Mouse (Mus musculus) myocyte (in vitro differentiated cells): ENCODE results near the gene B3gnt5.

Experiments used
- CEBPB ChIP-seq: IDR thresholded peaks from 2 replicates; pipeline ENCODE4 v1.6.1; 2011; ENCODE audit warnings: mild to moderate bottlenecking, moderate library complexity; ENCODE audit not compliant: poor library complexity, insufficient read depth, severe bottlenecking
- MAX ChIP-seq: IDR thresholded peaks from one replicate; pipeline ENCODE4 v1.6.1; 2011; ENCODE audit warnings: low read depth, mild to moderate bottlenecking, control low read depth
- MYOD1 ChIP-seq, 3 experiments: IDR thresholded peaks; one replicate each; pipeline ENCODE4 v1.6.1; 2011; ENCODE audit warnings: control low read depth in 2 of 3, low read depth in 2 of 3, mild to moderate bottlenecking in 2 of 3, moderate library complexity in 1 of 3; ENCODE audit not compliant: insufficient read length in 2 of 3, control insufficient read depth in 1 of 3
- POLR2A ChIP-seq: IDR thresholded peaks from one replicate; pipeline ENCODE4 v1.6.1; 2011; ENCODE audit warnings: low read depth, mild to moderate bottlenecking, control low read depth, moderate library complexity; ENCODE audit not compliant: insufficient read length
- POLR2AphosphoS2 ChIP-seq: IDR thresholded peaks from one replicate; pipeline ENCODE4 v1.6.1; 2011; ENCODE audit warnings: low read depth, control low read depth; ENCODE audit not compliant: insufficient read length
- REST ChIP-seq: IDR thresholded peaks from one replicate; pipeline ENCODE4 v1.6.1; 2011; ENCODE audit warnings: mild to moderate bottlenecking, control low read depth, moderate library complexity; ENCODE audit not compliant: insufficient read depth, insufficient read length
- TCF12 ChIP-seq: IDR thresholded peaks from one replicate; pipeline ENCODE4 v1.6.1; 2011; ENCODE audit warnings: mild to moderate bottlenecking, control low read depth; ENCODE audit not compliant: poor library complexity, insufficient read depth, severe bottlenecking
- TCF3 ChIP-seq: IDR thresholded peaks from one replicate; pipeline ENCODE4 v1.6.1; 2011; ENCODE audit warnings: low read depth, control low read depth; ENCODE audit not compliant: insufficient read length

DNA sequence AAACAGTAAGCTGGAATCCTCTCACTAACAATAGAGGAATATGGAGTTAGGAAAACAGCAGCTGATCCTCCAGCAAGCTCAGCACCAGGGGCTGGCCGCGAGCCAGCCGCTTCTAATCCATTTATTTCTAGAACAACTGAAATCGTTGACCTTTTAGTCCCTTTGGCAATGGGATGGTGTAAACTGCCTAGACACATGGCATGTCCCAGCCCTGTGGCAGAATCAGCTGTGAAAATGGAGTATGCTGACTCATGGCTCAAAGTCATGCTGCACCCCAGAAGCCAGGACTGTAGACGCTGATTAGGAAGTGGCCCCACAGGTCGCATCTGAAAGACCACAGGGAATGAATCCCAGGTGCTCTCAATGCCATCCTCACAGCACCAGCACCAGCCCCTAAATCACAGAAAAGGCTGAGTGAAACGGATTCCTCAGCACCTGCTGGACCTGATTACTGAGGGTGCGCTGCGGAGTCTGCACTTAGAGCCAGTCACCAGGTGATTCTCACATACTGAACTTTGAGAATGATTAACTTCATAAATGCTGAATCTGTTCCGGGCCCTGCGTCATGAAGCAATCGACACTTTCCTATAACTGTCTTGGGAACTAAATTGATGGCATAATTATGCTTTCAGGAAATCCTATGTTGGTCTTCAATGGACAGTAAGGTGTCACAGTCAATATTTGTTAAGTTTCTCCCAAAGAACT is 26.5 kb downstream of the B3gnt5 start:
- no peak for TF ChIP-seq MAX
- no peak for TF ChIP-seq TCF3
- TF ChIP-seq POLR2A = no peak
- no peak for TF ChIP-seq REST
- no peak for TF ChIP-seq POLR2AphosphoS2
- TF ChIP-seq MYOD1 (IDR thresholded peaks at IDR 0.05; ENCODE audit: control insufficient read depth in 1 of 3, insufficient read length in 2 of 3, low read depth in 2 of 3) = no peak
- no peak for TF ChIP-seq CEBPB
- no peak for TF ChIP-seq TCF12
